Mouse (Mus musculus) embryonic fibroblast, embryonic 13.5 days (primary cell): ENCODE measurements around the gene Sel1l2. TPM values are rescaled to one million over a fixed set of nuclear protein-coding genes. Genes with fewer than 3 reads are reported as not detected.

Experiments
- H3K27ac ChIP-seq: 2 replicates; pipeline ENCODE4 v1.5.1; 2012; ENCODE audit warnings: low read length, control low read depth, inconsistent platforms; ENCODE audit not compliant: insufficient read depth
- H3K4me1 ChIP-seq: 2 replicates; pipeline ENCODE4 v1.6.1; 2011; ENCODE audit warnings: low read length; ENCODE audit not compliant: control insufficient read depth, insufficient read depth
- H3K4me3 ChIP-seq: 2 replicates; pipeline ENCODE4 v1.5.1; 2011; ENCODE audit warnings: mild to moderate bottlenecking, control low read depth, low read length; ENCODE audit not compliant: insufficient read depth
- CTCF ChIP-seq: IDR thresholded peaks from 2 replicates; pipeline ENCODE4 v1.5.1; 2011; ENCODE audit warnings: mild to moderate bottlenecking, control low read depth, low read length, moderate library complexity, borderline replicate concordance; ENCODE audit not compliant: insufficient read depth
- POLR2A ChIP-seq: IDR thresholded peaks from 2 replicates; pipeline ENCODE4 v1.6.1; 2011; ENCODE audit warnings: low read depth, mild to moderate bottlenecking, control low read depth, low read length, moderate library complexity
- polyA plus RNA-seq: library from polyadenylated mRNA; stranded (reverse); fragments of >200 nt; gene quantifications from 2 replicates; pipeline ENCODE4 v1.2.4, GENCODE M21; 2011; ENCODE audit warnings: low read depth; ENCODE audit not compliant: missing spikeins, insufficient read length

Gene Sel1l2
- polyA plus RNA-seq, 1 experiment, result not detected

GRCm38 (mm10) chr2:140302976-140303708 lies 86.4 kb downstream of the Sel1l2 start:
- Histone ChIP-seq H3K27ac (no peak overlapping the region), H3K4me3 (no peak overlapping the region), H3K4me1 (no peaks in the 10 kb centered on the region)
- TF ChIP-seq POLR2A, result no peak
- TF ChIP-seq CTCF, result no peak

GRCm38 (mm10) chr2:140297155-140297554 lies 92.4 kb downstream of the Sel1l2 start:
- no peak for TF ChIP-seq CTCF
- no peak for TF ChIP-seq POLR2A
- Histone ChIP-seq H3K4me3 (no peak overlapping the region), H3K27ac (no peak overlapping the region), H3K4me1 (no peaks in the 10 kb centered on the region)

GRCm38 (mm10) chr2:140293820-140294219 lies 95.7 kb downstream of the Sel1l2 start:
- no peak overlapping the region for H3K4me3 ChIP-seq
- H3K27ac ChIP-seq, result no peak overlapping the region
- H3K4me1 ChIP-seq, result no peaks in the 10 kb centered on the region
- TF ChIP-seq CTCF (no peak), POLR2A (no peak)

GRCm38 (mm10) chr2:140280808-140281207 lies 108.7 kb downstream of the Sel1l2 start:
- H3K4me1 ChIP-seq, result no peaks in the 10 kb centered on the region
- H3K4me3 ChIP-seq, result no peak overlapping the region
- no peak overlapping the region for H3K27ac ChIP-seq
- no peak for TF ChIP-seq POLR2A
- no peak for TF ChIP-seq CTCF

GRCm38 (mm10) chr2:140255595-140256141 lies 133.8 kb downstream of the Sel1l2 start:
- TF ChIP-seq POLR2A (no peak), CTCF (no peak)
- Histone ChIP-seq H3K27ac (no peak overlapping the region), H3K4me3 (no peak overlapping the region), H3K4me1 (no peaks in the 10 kb centered on the region)

GRCm38 (mm10) chr2:140254256-140254655 lies 135.2 kb downstream of the Sel1l2 start:
- Histone ChIP-seq H3K27ac (no peak overlapping the region), H3K4me3 (no peak overlapping the region), H3K4me1 (no peaks in the 10 kb centered on the region)
- no peak for TF ChIP-seq POLR2A
- no peak for TF ChIP-seq CTCF

GRCm38 (mm10) chr2:140243105-140243504 lies 146.4 kb downstream of the Sel1l2 start:
- TF ChIP-seq CTCF (no peak), POLR2A (no peak)
- no peak overlapping the region for H3K27ac ChIP-seq

GRCm38 (mm10) chr2:140242398-140242797 lies 147.1 kb downstream of the Sel1l2 start:
- H3K27ac ChIP-seq, result no peak overlapping the region
- peaks cover 6% of the 10 kb centered on the region for H3K4me1 ChIP-seq
- no peak for TF ChIP-seq CTCF
- no peak for TF ChIP-seq POLR2A
- H3K4me3 ChIP-seq, result no peak overlapping the region

More at GRCm38 (mm10) chr2:140243105-140243504, 146.4 kb downstream of the Sel1l2 start:
- H3K4me3 ChIP-seq, result no peak overlapping the region
- H3K4me1 ChIP-seq, result peaks cover 6% of the 10 kb centered on the region

GRCm38 (mm10) chr2:140237245-140237644 lies 152.3 kb downstream of the Sel1l2 start:
- H3K4me3 ChIP-seq, result no peak overlapping the region
- H3K4me1 ChIP-seq, result peaks cover 6% of the 10 kb centered on the region
- no peak overlapping the region for H3K27ac ChIP-seq
- TF ChIP-seq CTCF, result no peak
- TF ChIP-seq POLR2A, result no peak

GRCm38 (mm10) chr2:140230295-140230694 lies 159.2 kb downstream of the Sel1l2 start:
- no peaks in the 10 kb centered on the region for H3K4me1 ChIP-seq

More at GRCm38 (mm10) chr2:140230295-140230694, 159.2 kb downstream of the Sel1l2 start:
- Histone ChIP-seq H3K27ac (no peak overlapping the region), H3K4me3 (no peak overlapping the region)
- TF ChIP-seq POLR2A, result no peak
- TF ChIP-seq CTCF, result no peak
